Mouse (Mus musculus) erythroid progenitor cell, adult 5-6 weeks (primary cell): ENCODE results near the gene Lgals3bp. TPM values are rescaled to one million over a fixed set of nuclear protein-coding genes. Genes with fewer than 3 reads are reported as not detected.

Experiments used
- ATAC-seq: replicated peaks from 2 replicates; pipeline ENCODE4 v1.8.0; 2016; ENCODE audit warnings: moderate number of reproducible peaks, mild to moderate bottlenecking, moderate TSS enrichment, inconsistent platforms; ENCODE audit not compliant: poor library complexity, low FRiP score, severe bottlenecking
- total RNA-seq, 2 experiments: library from RNA; stranded (forward) in 1 of 2; stranded (reverse) in 1 of 2; fragments of 150-400 nt in 1 of 2; fragments of 186-747, 209-891 nt in 1 of 2; gene quantifications; 2 replicates each; pipeline versions ENCODE4 v1.2.3 to v1.2.4; 2015 to 2017; ENCODE audit warnings: low replicate concordance in 2 of 2

Gene Lgals3bp
- total RNA-seq, 2 experiments from 2014 or later: 31.9 to 56.7 TPM

GRCm38 (mm10) chr11:118368330-118368729 is 33.6 kb downstream of the Lgals3bp start:
- ATAC-seq: no peak

DNA sequence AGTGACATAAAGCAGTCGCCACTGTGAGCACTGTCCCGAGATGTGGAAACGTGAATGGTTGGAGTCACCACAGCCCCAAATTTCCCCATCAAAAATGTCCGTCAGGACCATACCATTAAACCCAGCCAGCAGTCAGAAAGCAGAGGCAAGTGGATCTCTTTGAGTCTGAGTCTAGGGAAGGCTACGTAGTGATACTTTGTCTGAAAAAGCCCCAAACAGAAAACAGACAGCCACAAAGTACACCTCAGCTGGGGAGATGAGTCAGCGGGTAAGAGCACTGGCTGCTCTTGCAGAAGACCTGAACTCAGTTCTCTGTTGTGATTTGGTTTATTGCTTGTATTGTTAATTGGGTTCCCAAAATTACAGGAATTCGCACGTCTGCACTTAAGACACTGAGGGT is 35.3 kb downstream of the Lgals3bp start:
- ATAC-seq: no peak

DNA sequence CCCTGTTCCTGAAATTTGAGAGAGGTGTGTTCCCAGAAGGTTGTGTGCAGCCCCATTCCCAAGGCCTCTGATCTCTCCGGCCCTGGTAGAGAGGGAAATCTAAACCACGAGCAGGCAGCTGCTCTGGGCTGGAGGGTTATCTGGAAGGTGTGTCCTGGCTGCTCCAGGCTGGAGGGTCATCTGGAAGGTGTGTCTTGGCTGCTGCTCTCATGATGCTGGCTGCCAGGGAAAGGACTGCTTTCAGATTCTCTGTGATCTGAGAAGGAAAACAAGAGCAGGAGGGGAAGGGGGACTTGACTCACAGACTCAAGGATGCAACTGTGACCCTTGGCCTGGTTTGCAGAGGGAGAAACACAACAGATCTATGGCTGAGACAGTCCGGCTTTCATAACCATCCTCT is 35.8 kb downstream of the Lgals3bp start:
- ATAC-seq: no peak

- ATAC-seq: no peak
These were observed 36.7 kb downstream of the Lgals3bp start for GRCm38 (mm10) chr11:118365171-118365570.

GRCm38 (mm10) chr11:118364021-118364420 is 37.9 kb downstream of the Lgals3bp start:
- no peak for ATAC-seq

DNA sequence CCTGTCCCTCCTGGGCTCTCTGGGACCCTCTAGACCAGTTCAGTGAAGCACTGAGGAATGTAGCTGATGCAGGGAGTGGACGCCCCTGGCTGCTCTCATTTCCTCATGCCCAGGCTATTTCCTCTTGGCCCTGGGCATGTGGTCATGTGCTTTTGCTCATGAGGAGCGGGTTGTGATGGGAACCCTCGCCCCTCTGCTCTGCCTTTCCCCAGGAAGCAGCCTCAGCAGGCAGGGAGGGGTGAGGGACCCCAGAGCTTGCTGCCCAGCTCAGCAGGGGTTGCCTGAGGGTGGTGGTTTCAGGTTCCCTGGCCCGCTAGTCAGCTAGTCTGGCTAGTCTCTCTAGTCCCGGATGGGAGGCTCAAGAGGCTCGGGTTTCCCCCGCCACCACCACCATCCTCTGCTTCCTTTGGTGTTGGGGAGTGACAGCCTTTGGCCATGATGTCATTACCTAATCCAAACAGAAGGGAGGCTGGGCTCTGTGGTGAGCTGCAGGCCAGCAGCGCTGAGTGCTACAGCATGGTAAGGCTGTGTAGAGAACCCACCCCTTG is 38.8 kb downstream of the Lgals3bp start:
- no peak for ATAC-seq

- ATAC-seq: no peak
These were observed 39.4 kb downstream of the Lgals3bp start for GRCm38 (mm10) chr11:118362501-118362900.

DNA sequence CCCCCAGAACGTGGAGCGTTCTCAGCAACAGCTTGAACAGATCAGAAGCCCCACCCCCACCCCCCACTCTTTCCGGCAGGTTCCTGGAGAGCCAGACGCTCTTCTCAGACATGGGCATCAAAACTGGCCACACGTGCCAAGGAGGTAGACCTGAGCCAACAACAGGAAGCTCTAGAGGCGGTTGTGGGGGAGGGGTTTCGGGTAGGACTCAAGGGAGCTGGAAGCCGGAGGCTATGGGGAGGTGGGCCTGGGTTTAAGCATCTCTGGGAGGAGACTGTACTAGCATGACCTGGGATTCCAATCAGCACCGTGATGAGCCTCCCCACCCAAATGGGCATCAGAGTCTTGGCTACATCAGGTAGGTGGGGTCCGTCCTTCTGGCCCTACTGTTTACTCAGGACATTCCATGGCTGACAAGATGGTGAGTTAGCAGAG is 41.0 kb downstream of the Lgals3bp start:
- ATAC-seq: no peak

DNA sequence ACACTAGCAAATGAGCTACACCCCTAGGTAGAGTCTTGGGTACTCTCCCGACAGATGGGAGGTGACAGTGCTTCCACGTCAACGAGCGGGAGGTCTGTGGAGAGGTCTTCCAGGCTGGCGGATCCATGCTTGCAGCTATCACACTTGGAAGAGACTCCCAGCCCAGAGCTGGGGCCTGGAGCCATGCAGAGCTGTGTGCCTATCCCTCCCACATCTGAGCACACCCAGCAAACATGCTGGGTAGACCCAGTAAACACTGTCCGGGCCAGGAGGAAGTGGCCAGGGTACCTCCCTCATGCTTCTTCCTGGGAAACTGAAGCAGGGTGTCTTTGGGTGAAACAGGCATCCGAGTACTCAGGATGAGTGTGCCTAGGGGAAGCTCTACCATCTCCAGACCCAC is 41.4 kb downstream of the Lgals3bp start:
- ATAC-seq: no peak

DNA sequence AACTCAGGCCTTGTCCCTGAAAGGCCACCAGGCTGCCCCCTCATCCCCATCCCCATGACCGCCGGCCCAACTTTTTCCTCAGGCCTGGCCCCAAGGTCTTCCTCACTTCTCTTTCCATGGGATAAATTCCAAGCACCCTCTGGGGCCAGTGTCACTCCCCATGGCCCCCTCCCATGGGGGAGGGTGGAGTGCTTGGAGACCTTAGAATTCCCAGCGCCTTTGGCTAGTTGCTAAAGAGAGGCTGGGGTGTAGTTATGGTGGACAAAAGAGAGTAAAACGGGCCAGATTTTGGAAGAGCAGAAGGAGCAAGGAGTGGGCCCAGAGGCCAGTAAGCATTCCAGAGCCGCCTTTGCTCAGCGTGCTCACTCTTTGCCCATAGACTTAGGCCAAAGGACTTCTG is 46.3 kb downstream of the Lgals3bp start, which contains the start of gene Timp2:
Gene Timp2, minus strand, starts transcription at position 101 of the 400 bp plus-strand sequence.
- no peak for ATAC-seq

- no peak for ATAC-seq
These were observed 46.7 kb downstream of the Lgals3bp start for GRCm38 (mm10) chr11:118355205-118355604.

GRCm38 (mm10) chr11:118354636-118355191 is 47.2 kb downstream of the Lgals3bp start:
- ATAC-seq: no peak

DNA sequence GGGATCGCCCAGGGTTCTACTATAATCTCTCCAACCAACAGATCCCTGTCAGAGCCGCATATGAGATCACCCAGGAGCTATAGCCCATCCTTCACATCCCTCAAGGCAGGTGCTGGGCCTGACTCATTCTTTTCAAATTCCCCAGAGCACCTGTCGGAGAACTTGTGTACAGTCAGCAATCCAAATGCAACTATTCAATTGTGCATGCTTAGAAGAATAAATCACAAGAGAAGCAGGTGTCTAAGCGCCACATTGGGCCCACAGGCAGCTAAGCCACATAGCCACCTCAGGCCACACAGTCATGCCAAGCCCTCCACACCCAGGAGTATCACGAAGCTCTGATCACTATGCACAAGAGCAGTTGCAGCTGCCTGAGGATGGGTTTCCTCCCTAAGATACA is 52.4 kb downstream of the Lgals3bp start:
- ATAC-seq: no peak

DNA sequence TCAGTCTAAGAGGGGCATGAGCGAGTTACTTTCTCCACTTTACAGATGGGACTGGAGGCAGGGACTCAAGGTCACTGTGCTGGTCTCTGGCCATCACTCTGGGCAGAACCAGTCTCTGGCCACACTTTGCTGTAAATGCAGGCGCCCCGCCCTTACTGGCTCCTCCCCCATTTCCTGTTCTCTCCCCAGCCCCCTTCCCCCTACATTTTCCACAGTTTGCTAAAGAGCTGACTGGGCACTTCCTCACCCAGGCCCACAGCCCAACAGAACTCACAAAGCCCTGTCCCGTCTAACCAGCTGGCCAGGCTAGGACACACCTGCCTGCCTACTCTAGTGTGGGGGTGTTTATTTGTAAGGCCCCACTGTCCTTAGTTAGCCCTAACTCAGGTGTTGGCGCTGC is 53.0 kb downstream of the Lgals3bp start:
- ATAC-seq: no peak

GRCm38 (mm10) chr11:118348419-118348818 is 53.5 kb downstream of the Lgals3bp start:
- no peak for ATAC-seq

GRCm38 (mm10) chr11:118347911-118348310 is 54.0 kb downstream of the Lgals3bp start:
- no peak for ATAC-seq

DNA sequence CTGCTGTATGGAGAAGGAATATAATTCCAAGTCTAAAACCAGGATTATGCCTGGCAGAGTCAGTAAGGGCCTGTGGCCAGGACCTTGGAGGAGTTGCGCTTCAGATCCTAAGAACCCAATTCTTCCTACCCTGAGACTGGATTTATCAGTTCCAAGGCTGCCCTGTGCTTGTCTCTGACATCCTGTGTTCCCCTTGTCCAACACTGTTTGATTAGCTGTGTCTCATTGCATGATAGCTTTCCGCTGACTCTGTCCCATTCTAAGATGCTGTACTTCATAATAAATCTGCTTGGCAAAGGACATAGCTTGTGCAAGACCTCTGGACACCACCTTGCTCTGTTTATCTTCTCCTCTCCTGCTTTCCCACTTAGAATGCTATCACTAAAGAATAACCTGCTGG is 54.5 kb downstream of the Lgals3bp start:
- no peak for ATAC-seq

- ATAC-seq: no peak
These were observed 55.3 kb downstream of the Lgals3bp start for GRCm38 (mm10) chr11:118346395-118347096.

GRCm38 (mm10) chr11:118345693-118346092 is 56.2 kb downstream of the Lgals3bp start:
- no peak for ATAC-seq

DNA sequence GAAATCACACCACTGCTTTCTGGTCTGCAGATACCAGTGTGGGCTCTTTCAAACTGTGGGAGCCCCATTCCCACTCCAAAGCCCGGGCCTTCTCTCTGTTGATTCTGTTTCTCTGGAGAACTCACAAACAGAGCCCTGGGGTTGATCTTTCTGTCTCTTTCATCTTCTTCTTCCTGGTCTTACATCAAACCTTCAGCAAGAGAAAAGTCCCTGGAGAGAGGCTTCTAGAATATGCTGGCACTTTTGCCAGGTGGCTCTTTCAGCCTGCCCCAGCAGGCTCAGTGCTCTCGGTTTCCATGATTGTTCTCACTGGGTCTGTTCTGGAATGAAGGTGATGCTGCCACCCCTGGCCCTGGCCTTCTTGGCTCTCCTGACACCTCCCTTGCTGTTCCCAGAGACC is 58.3 kb downstream of the Lgals3bp start:
- no peak for ATAC-seq
